Mouse (Mus musculus) C2C12 (cell line): Measurements from ENCODE around the gene Pitx3. TPM values are rescaled to one million over a fixed set of nuclear protein-coding genes. Genes with fewer than 3 reads are reported as not detected.

Experiments
- H3K27me3 ChIP-seq: one replicate; pipeline ENCODE4 v1.6.1; 2011; ENCODE audit not compliant: control insufficient read depth, insufficient read depth, insufficient read length
- H3K36me3 ChIP-seq: one replicate; pipeline ENCODE4 v1.6.1; 2011; ENCODE audit not compliant: control insufficient read depth, insufficient read depth
- H3K4me3 ChIP-seq: one replicate; pipeline ENCODE4 v1.5.1; 2011; ENCODE audit warnings: mild to moderate bottlenecking, control low read depth; ENCODE audit not compliant: poor library complexity, insufficient read depth, severe bottlenecking
- H3K79me2 ChIP-seq: one replicate; pipeline ENCODE4 v1.6.1; 2011; ENCODE audit not compliant: control insufficient read depth, insufficient read depth
- H3K79me3 ChIP-seq: one replicate; pipeline ENCODE4 v1.6.1; 2011; ENCODE audit warnings: low read depth, control low read depth
- H3ac ChIP-seq: one replicate; pipeline ENCODE3; 2011; ENCODE audit warnings: low read depth; ENCODE audit not compliant: control insufficient read depth, insufficient read length
- CEBPB ChIP-seq: IDR thresholded peaks from one replicate; pipeline ENCODE4 v1.6.1; 2011; ENCODE audit warnings: low read depth, mild to moderate bottlenecking, control low read depth, moderate library complexity
- CTCF ChIP-seq: IDR thresholded peaks from one replicate; pipeline ENCODE4 v1.5.1; 2011; ENCODE audit not compliant: control insufficient read depth, insufficient read depth, insufficient read length
- FOSL1 ChIP-seq: IDR thresholded peaks from one replicate; pipeline ENCODE4 v1.8.0; 2011; ENCODE audit warnings: mild to moderate bottlenecking, low read length; ENCODE audit not compliant: poor library complexity, insufficient read depth, severe bottlenecking
- MAX ChIP-seq: IDR thresholded peaks from one replicate; pipeline ENCODE4 v1.6.1; 2011; ENCODE audit warnings: mild to moderate bottlenecking, control low read depth
- MYOD1 ChIP-seq: IDR thresholded peaks from one replicate; pipeline ENCODE4 v1.6.1; 2011; ENCODE audit warnings: low read depth; ENCODE audit not compliant: control insufficient read depth, insufficient read length
- MYOG ChIP-seq: IDR thresholded peaks from one replicate; pipeline ENCODE4 v1.6.1; 2011; ENCODE audit not compliant: control insufficient read depth, insufficient read length; ENCODE audit errors: extremely low read depth
- USF1 ChIP-seq: IDR thresholded peaks from one replicate; pipeline ENCODE4 v1.6.1; 2011; ENCODE audit warnings: low read depth, mild to moderate bottlenecking, control low read depth, moderate library complexity
- polyA plus RNA-seq: library from polyadenylated mRNA; unstranded; fragments of >200 nt; fragmentation: generic; extraction: Trizol; gene quantifications from one replicate; pipeline ENCODE4 v1.2.1, GENCODE M21; 2012; ENCODE audit warnings: missing spikeins

The Pitx3 gene
- polyA plus RNA-seq, 1 experiment, result 8.3 TPM

DNA sequence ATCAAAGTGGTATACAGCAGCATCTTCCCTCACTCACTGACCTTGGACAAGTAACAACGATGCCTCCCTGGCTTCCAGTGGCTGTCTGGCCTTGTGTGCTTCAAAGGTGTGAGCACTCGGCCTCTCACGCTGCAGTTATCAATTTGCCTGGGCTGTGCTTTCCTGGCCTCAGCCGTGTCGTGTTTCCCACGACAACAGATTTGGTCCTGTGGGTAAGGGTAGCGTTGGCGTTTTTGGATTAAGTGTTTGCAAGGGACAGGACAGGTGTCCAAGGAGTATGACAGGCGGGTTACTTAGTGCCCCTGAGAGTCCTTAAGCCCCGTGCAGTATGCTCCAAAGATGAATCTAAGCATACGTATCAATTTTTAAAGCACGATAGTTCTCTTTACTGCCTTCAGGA is 965 bp upstream of the Pitx3 start:
- peaks cover 17% of the 10 kb centered on the region for H3K79me2 ChIP-seq
- no peaks in the 10 kb centered on the region for H3K36me3 ChIP-seq
- H3ac ChIP-seq, result no peak overlapping the region
- H3K4me3 ChIP-seq, result no peak overlapping the region
- TF ChIP-seq MYOD1 (no peak), FOSL1 (no peak), MYOG (no peak), USF1 (no peak), CTCF (no peak), CEBPB (no peak), MAX (no peak)
- H3K27me3 ChIP-seq, result no peaks in the 10 kb centered on the region
- peaks cover 8% of the 10 kb centered on the region for H3K79me3 ChIP-seq

- H3ac ChIP-seq, result peak overlapping the region; percentile 49
- peaks cover 4% of the 10 kb centered on the region for H3K79me3 ChIP-seq
- TF ChIP-seq CEBPB (no peak), CTCF (no peak), MAX (peak; percentile 41), USF1 (peak; percentile 82), MYOG (no peak), FOSL1 (no peak), MYOD1 (no peak)
- no peaks in the 10 kb centered on the region for H3K36me3 ChIP-seq
- H3K4me3 ChIP-seq, result peak overlapping the region; percentile 18
- no peaks in the 10 kb centered on the region for H3K27me3 ChIP-seq
- H3K79me2 ChIP-seq, result peaks cover 10% of the 10 kb centered on the region
These were observed 240 bp upstream of the Pitx3 start for GRCm38 (mm10) chr19:46148372-46148760.

GRCm38 (mm10) chr19:46141091-46141490 is 7.0 kb downstream of the Pitx3 start:
- TF ChIP-seq CTCF (no peak), USF1 (no peak), FOSL1 (no peak), MYOD1 (no peak), MYOG (no peak), CEBPB (no peak), MAX (no peak)
- Histone ChIP-seq H3K79me3 (no peaks in the 10 kb centered on the region), H3K4me3 (no peak overlapping the region), H3ac (no peak overlapping the region), H3K36me3 (no peaks in the 10 kb centered on the region), H3K79me2 (no peaks in the 10 kb centered on the region), H3K27me3 (no peaks in the 10 kb centered on the region)

DNA sequence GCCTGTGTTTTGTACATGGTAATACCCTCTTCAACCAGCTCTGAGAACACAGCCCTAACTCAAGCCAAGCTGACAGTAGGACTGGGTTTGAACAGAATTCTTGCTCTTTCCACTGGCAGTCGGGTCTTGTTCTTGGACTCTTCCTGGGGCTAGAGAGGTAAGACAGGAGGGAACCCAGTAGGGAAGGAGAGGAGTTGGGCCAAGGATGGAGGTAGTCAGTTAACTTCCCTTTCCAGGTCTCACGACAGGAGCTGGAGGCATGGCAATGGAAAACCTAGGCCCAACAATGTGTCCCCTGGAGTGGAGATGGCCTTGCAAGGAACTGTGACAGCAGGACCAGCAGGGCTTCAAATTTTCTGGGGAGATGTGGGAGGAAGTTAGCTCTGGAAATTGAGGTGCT is 7.8 kb downstream of the Pitx3 start:
- Histone ChIP-seq H3K79me3 (no peaks in the 10 kb centered on the region), H3K79me2 (no peaks in the 10 kb centered on the region), H3K4me3 (no peak overlapping the region), H3K27me3 (no peaks in the 10 kb centered on the region), H3K36me3 (no peaks in the 10 kb centered on the region), H3ac (no peak overlapping the region)
- TF ChIP-seq MYOG (no peak), CEBPB (no peak), USF1 (no peak), CTCF (no peak), FOSL1 (no peak), MAX (no peak), MYOD1 (no peak)

DNA sequence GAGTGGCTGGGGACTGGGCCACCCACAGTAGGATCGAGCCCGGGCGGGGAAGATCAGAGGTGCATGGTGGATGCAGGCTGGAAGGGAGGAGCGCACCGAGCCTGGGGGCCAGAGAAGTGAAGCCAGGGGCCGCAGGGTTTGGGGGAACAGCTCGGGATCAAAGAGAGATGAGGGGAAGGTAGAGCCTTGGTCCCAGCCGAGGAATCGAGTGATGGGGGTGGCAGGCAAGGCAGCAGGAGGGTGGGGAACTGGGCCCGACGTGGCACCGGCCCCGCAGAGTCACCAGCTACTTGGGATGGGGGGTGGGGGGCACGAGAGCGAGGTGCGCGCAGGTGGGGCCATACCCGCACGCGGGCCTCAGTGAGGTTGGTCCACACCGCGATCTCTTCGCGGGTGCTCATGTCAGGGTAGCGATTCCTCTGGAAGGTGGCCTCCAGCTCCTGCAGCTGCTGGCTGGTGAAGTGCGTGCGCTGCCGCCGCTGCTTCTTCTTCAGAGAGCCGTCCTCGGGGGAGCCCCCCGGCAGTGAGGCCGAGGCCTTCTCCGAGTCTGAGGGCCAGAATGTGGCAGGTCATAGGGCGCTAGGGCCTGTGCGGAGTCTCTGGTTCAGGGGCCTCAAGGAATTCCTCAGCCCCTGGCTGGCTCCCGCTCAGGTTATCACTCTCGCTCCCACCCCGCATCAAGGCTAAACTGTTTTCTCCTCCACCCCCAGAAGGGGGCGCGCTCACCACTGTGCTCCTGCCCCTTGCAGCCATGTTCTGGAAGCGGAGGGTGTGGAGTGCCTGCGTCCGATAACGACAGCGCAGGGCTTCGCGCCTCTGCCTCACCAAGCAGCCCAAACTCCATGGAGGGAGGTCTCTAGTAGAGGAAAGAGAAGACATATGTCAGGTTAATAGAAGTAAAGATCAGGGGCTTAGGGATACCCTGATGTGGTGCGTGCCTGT is 11.2 kb downstream of the Pitx3 start:
- Histone ChIP-seq H3ac (no peak overlapping the region), H3K79me3 (no peaks in the 10 kb centered on the region), H3K27me3 (no peaks in the 10 kb centered on the region), H3K79me2 (no peaks in the 10 kb centered on the region), H3K4me3 (no peak overlapping the region), H3K36me3 (no peaks in the 10 kb centered on the region)
- TF ChIP-seq MAX, result no peak
- TF ChIP-seq CTCF, result peak; percentile 14
